Mouse (Mus musculus) embryonic facial prominence, embryonic 14.5 days (tissue): ENCODE measurements at regions not wholly inside any gene's neighbourhood (a gene's known extent, or its start where the extent isn't known, plus 50 kb on each side); places are given as distances from the start of the nearest gene placed in this dataset.

ENCODE experiments used
- ATAC-seq: fragments of 200-750 bp; cut with Nextera tagmentation; 2 replicates; pipeline ENCODE4 v1.8.0; 2017; ENCODE audit warnings: low read depth, moderate number of reproducible peaks, moderate TSS enrichment
- DNase-seq: peaks from one replicate; pipeline ENCODE4 v3.0.0-alpha.2; 2015; ENCODE audit warnings: low spot score
- H3K27ac ChIP-seq: fragments of 300-500 bp; sonication (generic); replicated peaks from 2 replicates; pipeline ENCODE4 v1.5.1; 2014; ENCODE audit warnings: low read depth, mild to moderate bottlenecking, low read length, moderate library complexity
- H3K27me3 ChIP-seq: fragments of 300-500 bp; sonication (generic); replicated peaks from 2 replicates; pipeline ENCODE4 v1.6.1; 2014; ENCODE audit warnings: low read length; ENCODE audit not compliant: control insufficient read depth, insufficient read depth
- H3K36me3 ChIP-seq: fragments of 300-500 bp; sonication (generic); 2 replicates; pipeline ENCODE4 v1.6.1; 2014; ENCODE audit warnings: low read length, mixed read lengths; ENCODE audit not compliant: control insufficient read depth, insufficient read depth
- H3K4me1 ChIP-seq: fragments of 300-500 bp; sonication (generic); 2 replicates; pipeline ENCODE4 v1.6.1; 2014; ENCODE audit warnings: antibody characterized with exemption, low read length; ENCODE audit not compliant: control insufficient read depth, insufficient read depth
- H3K4me2 ChIP-seq: fragments of 300-500 bp; sonication (generic); 2 replicates; pipeline ENCODE4 v1.6.1; 2014; ENCODE audit warnings: low read depth, mild to moderate bottlenecking, low read length, moderate library complexity, mixed read lengths
- H3K4me3 ChIP-seq: fragments of 300-500 bp; sonication (generic); 2 replicates; pipeline ENCODE4 v1.5.1; 2014; ENCODE audit warnings: low read depth, mild to moderate bottlenecking, low read length
- H3K9ac ChIP-seq: fragments of 300-500 bp; sonication (generic); 2 replicates; pipeline ENCODE4 v1.6.1; 2014; ENCODE audit warnings: low read depth, mild to moderate bottlenecking, low read length, moderate library complexity, mixed read lengths
- H3K9me3 ChIP-seq: fragments of 300-500 bp; sonication (generic); 2 replicates; pipeline ENCODE4 v1.6.1; 2016; ENCODE audit warnings: low read length; ENCODE audit not compliant: control insufficient read depth
- WGBS: fragments of 180-500 bp; shearing (Covaris S2); extraction: QIAGEN DNeasy Blood & Tissue Kit; methylation state at CpG from one replicate; pipeline ENCODE4 v1.1.7; 2014; 5-methylcytosine and 5-hydroxymethylcytosine counted together

GRCm38 (mm10) chr3:140969892-140970880 is 242.0 kb downstream of the Pdha2 start:
- H3K27me3 ChIP-seq, result no peaks in the 10 kb centered on the region
- no peaks in the 10 kb centered on the region for H3K4me1 ChIP-seq
- 86% methylated on average over 3 of the region's 3 CpGs for WGBS
- no peaks in the 10 kb centered on the region for H3K36me3 ChIP-seq
- ATAC-seq (no peak), DNase-seq (no peak)
- H3K27ac ChIP-seq, result no peak overlapping the region
- H3K4me3 ChIP-seq, result no peak overlapping the region
- H3K4me2 ChIP-seq, result no peak overlapping the region
- H3K9me3 ChIP-seq, result no peaks in the 10 kb centered on the region
- no peak overlapping the region for H3K9ac ChIP-seq

GRCm38 (mm10) chr3:140968556-140968955 is 243.6 kb downstream of the Pdha2 start:
- H3K4me2 ChIP-seq, result no peak overlapping the region
- no peaks in the 10 kb centered on the region for H3K9me3 ChIP-seq
- no peaks in the 10 kb centered on the region for H3K36me3 ChIP-seq
- WGBS, result 77% methylated on average over 3 of the region's 3 CpGs
- ATAC-seq (no peak), DNase-seq (no peak)
- H3K27ac ChIP-seq, result no peak overlapping the region
- H3K4me3 ChIP-seq, result no peak overlapping the region
- no peaks in the 10 kb centered on the region for H3K4me1 ChIP-seq
- no peaks in the 10 kb centered on the region for H3K27me3 ChIP-seq
- H3K9ac ChIP-seq, result no peak overlapping the region

- no peak overlapping the region for H3K9ac ChIP-seq
- WGBS, result 26% methylated on average over 1 of the region's 1 CpGs
- H3K27me3 ChIP-seq, result no peaks in the 10 kb centered on the region
- no peak overlapping the region for H3K27ac ChIP-seq
- no peak overlapping the region for H3K4me2 ChIP-seq
- peak; percentile 35 for DNase-seq
- H3K36me3 ChIP-seq, result no peaks in the 10 kb centered on the region
- no peaks in the 10 kb centered on the region for H3K9me3 ChIP-seq
- no peak for ATAC-seq
- no peak overlapping the region for H3K4me3 ChIP-seq
- no peaks in the 10 kb centered on the region for H3K4me1 ChIP-seq
Measured at GRCm38 (mm10) chr3:140957666-140958065, 254.5 kb downstream of the Pdha2 start.

GRCm38 (mm10) chr3:140952111-140952800 is 259.9 kb downstream of the Pdha2 start:
- no peaks in the 10 kb centered on the region for H3K27me3 ChIP-seq
- no peak overlapping the region for H3K4me3 ChIP-seq

GRCm38 (mm10) chr3:140951024-140951423 is 261.1 kb downstream of the Pdha2 start:
- WGBS, result 53% methylated on average over 2 of the region's 2 CpGs
- Histone ChIP-seq H3K4me1 (no peaks in the 10 kb centered on the region), H3K27me3 (no peaks in the 10 kb centered on the region), H3K9ac (no peak overlapping the region), H3K9me3 (no peaks in the 10 kb centered on the region), H3K4me2 (no peak overlapping the region), H3K36me3 (no peaks in the 10 kb centered on the region), H3K27ac (no peak overlapping the region), H3K4me3 (no peak overlapping the region)
- DNase-seq, result no peak
- ATAC-seq, result no peak

More at GRCm38 (mm10) chr3:140952111-140952800, 259.9 kb downstream of the Pdha2 start:
- WGBS, result 81% methylated on average over 3 of the region's 3 CpGs
- Histone ChIP-seq H3K4me2 (no peak overlapping the region), H3K36me3 (no peaks in the 10 kb centered on the region), H3K9ac (no peak overlapping the region), H3K27ac (no peak overlapping the region), H3K4me1 (no peaks in the 10 kb centered on the region), H3K9me3 (no peaks in the 10 kb centered on the region)
- ATAC-seq, result no peak
- no peak for DNase-seq

GRCm38 (mm10) chr3:140949880-140950662 is 262.1 kb downstream of the Pdha2 start:
- ATAC-seq, result no peak

GRCm38 (mm10) chr3:140942450-140942849 is 269.7 kb downstream of the Pdha2 start:
- 80% methylated on average over 1 of the region's 1 CpGs for WGBS
- Histone ChIP-seq H3K27me3 (no peaks in the 10 kb centered on the region), H3K4me2 (no peak overlapping the region), H3K36me3 (no peaks in the 10 kb centered on the region), H3K9ac (no peak overlapping the region), H3K27ac (no peak overlapping the region), H3K4me3 (no peak overlapping the region), H3K4me1 (no peaks in the 10 kb centered on the region), H3K9me3 (no peaks in the 10 kb centered on the region)
- DNase-seq, result no peak
- ATAC-seq, result no peak

More at GRCm38 (mm10) chr3:140949880-140950662, 262.1 kb downstream of the Pdha2 start:
- Histone ChIP-seq H3K27me3 (no peaks in the 10 kb centered on the region), H3K36me3 (no peaks in the 10 kb centered on the region), H3K4me2 (no peak overlapping the region), H3K4me3 (no peak overlapping the region), H3K9ac (no peak overlapping the region), H3K4me1 (no peaks in the 10 kb centered on the region), H3K9me3 (no peaks in the 10 kb centered on the region), H3K27ac (no peak overlapping the region)
- DNase-seq, result no peak
- WGBS, result 54% methylated on average over 4 of the region's 4 CpGs

- no peak for DNase-seq
- 73% methylated on average over 7 of the region's 7 CpGs for WGBS
- H3K4me2 ChIP-seq, result no peak overlapping the region
- no peak for ATAC-seq
- no peak overlapping the region for H3K27ac ChIP-seq
- H3K9ac ChIP-seq, result no peak overlapping the region
- H3K9me3 ChIP-seq, result no peaks in the 10 kb centered on the region
- H3K36me3 ChIP-seq, result no peaks in the 10 kb centered on the region
- no peaks in the 10 kb centered on the region for H3K4me1 ChIP-seq
- no peaks in the 10 kb centered on the region for H3K27me3 ChIP-seq
- H3K4me3 ChIP-seq, result no peak overlapping the region
Measured at GRCm38 (mm10) chr3:140941898-140942297, 270.3 kb downstream of the Pdha2 start.
